Mouse (Mus musculus): Measurements from ENCODE around the gene Id2. TPM values are rescaled to one million over a fixed set of nuclear protein-coding genes. Genes with fewer than 3 reads are reported as not detected.

Gene Id2
- total and polyA plus RNA-seq, 2 experiments, result 81.9 to 199 TPM

DNA sequence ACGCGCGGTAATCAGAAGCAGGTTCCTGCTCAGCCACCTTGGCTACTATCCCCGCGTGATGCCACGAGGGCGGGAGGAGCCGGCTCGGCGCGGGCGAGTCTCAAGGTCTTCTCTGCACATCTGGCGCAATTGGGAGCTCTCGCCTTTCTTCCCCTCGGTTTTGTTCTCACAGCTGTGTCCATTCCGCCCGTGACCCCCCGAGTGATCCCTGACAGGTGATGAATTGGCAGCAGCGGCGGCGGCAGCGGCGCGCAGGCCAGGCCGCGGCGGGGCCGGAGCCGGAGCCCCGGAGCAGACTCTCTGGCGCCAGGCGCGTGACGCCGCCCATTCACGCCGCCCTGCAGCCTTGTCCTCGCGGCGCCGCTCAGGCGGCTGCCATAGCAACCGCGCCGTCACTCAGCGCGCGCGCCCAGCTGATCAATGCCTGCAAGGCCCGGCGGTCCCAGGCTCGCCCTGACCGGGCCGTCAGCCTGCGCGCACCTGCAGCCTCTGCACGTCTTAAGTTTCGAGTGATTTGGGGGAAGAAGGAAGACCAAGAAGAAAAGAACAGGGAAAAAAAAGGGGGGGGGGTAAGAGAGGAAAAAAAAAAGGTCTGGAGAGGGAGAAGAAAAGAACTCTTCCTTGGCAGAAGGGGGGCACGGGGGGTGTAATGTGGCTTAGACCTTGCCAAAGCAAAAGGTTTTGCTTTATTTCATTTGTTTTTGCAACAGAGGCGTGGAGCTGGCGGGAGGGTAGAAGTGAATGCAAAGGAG is 1.8 kb upstream of the Id2 start:
- peaks cover 4% of the 10 kb centered on the region for H3K4me1 ChIP-seq (ENCODE audit: control insufficient read depth, insufficient read depth, low read length)
- peaks cover 7% of the 10 kb centered on the region; the same call in 1 of the 2 replicates for H3K79me2 ChIP-seq (ENCODE audit: control insufficient read depth, insufficient read depth, low read length)
- H3K9ac ChIP-seq (ENCODE audit: low read depth, low read length), result peak overlapping the region; percentile 95
- peak overlapping the region; percentile 99 for H3K27ac ChIP-seq (replicated peaks; ENCODE audit: insufficient read depth, low read depth, low read length)
- peak overlapping the region; percentile 73 for H3K4me3 ChIP-seq (ENCODE audit: insufficient read depth, low read depth, low read length)
- WGBS, result under 1% methylated on average over 61 of the region's 61 CpGs
- no peak for TF ChIP-seq CTCF (IDR thresholded peaks at IDR 0.05; ENCODE audit: low read depth, low read length)
- TF ChIP-seq POLR2A (IDR thresholded peaks at IDR 0.05; ENCODE audit: extremely low read depth, insufficient read depth, low read length), result peak; percentile 70; the same call in 1 of the 2 replicates
- peaks cover 4% of the 10 kb centered on the region; the same call in 1 of the 2 replicates for H3K36me3 ChIP-seq (ENCODE audit: control insufficient read depth, insufficient read depth, low read length)
- DNase-seq (ENCODE audit: extremely low read depth, low read depth, low spot score), result peak; percentile 77
- no peaks in the 10 kb centered on the region for H3K27me3 ChIP-seq (ENCODE audit: control insufficient read depth, insufficient read depth, low read length)

DNA sequence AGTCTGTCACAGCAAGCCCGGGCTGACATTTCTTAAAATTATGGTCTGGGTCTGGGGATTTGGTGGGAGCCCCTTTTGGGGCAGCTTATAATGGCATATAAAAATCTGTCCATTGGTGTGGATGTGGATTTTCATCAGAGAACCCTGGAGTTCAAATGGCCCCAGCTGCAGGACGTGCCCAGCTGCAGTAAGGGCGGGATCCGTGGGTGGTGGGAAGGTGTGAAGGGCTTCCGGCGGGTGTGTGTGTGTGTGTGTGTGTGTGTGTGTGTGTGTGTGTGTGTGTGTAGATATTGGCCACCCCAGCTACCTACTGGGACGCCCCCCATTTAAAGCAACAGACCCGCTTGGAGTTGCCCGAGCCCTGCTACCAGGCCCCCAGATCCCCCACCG is 1.2 kb upstream of the Id2 start:
- Histone ChIP-seq H3K36me3 (ENCODE audit: control insufficient read depth, insufficient read depth, low read length) (peaks cover 4% of the 10 kb centered on the region; the same call in 1 of the 2 replicates), H3K79me2 (ENCODE audit: control insufficient read depth, insufficient read depth, low read length) (peaks cover 7% of the 10 kb centered on the region; the same call in 1 of the 2 replicates), H3K4me1 (ENCODE audit: control insufficient read depth, insufficient read depth, low read length) (peaks cover 5% of the 10 kb centered on the region), H3K9ac (ENCODE audit: low read depth, low read length) (peak overlapping the region; percentile 93), H3K27me3 (ENCODE audit: control insufficient read depth, insufficient read depth, low read length) (no peaks in the 10 kb centered on the region), H3K27ac (replicated peaks; ENCODE audit: insufficient read depth, low read depth, low read length) (peak overlapping the region; percentile 99), H3K4me3 (ENCODE audit: insufficient read depth, low read depth, low read length) (peak overlapping the region; percentile 73)
- 1% methylated on average over 10 of the region's 10 CpGs for WGBS
- DNase-seq (ENCODE audit: extremely low read depth, low read depth, low spot score), result no peak
- TF ChIP-seq POLR2A (IDR thresholded peaks at IDR 0.05; ENCODE audit: extremely low read depth, insufficient read depth, low read length) (no peak), CTCF (IDR thresholded peaks at IDR 0.05; ENCODE audit: low read depth, low read length) (no peak)

DNA sequence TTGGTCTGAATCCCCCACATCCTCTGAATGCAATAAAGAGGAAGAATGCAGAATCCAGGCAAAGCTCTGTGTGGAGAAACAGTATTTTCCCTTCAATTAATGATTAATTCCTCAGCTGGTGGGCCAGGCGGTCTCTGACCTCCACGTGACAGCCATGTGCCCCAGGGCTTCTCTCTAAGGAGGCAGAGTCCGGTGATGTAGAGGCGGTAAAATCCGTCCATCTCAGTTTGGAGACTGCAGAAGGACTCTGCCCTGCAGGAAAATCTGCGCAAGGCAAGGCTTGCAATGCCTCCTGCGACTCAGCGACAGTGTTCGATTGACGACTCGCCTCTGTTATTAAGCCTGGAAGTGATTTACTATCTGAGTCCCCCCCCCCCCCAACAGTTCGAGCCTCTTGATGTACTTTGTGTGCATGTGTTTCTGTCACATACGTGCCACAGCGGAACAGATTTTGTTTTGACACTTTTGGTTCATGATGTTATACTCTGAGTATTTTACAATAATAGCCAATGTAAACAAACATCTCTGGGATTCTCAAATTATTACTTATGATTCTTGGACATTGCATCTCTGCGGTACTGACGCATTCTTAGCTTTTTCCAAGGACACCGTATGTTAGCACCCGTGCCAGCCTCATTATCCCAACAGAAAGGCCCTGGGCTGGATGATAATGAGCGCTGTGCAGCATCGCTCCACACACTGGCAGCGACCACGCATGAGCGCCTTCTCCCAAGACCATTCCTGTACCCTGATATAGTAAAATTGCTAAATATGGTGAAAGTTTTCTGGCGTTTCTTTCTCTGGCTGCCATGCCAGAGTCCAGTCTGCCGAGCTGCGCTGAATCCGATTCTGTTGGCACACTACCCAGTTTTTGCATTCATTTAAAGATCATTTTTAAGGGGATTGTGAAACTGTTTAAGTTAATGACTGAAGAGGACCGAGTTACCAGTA is 545 bp upstream of the Id2 start:
- TF ChIP-seq POLR2A (IDR thresholded peaks at IDR 0.05; ENCODE audit: extremely low read depth, insufficient read depth, low read length), result peak; percentile 43; the same call in 1 of the 2 replicates
- no peak for TF ChIP-seq CTCF (IDR thresholded peaks at IDR 0.05; ENCODE audit: low read depth, low read length)
- H3K9ac ChIP-seq (ENCODE audit: low read depth, low read length), result peak overlapping the region; percentile 93
- peaks cover 4% of the 10 kb centered on the region; the same call in 1 of the 2 replicates for H3K36me3 ChIP-seq (ENCODE audit: control insufficient read depth, insufficient read depth, low read length)
- H3K27ac ChIP-seq (replicated peaks; ENCODE audit: insufficient read depth, low read depth, low read length), result peak overlapping the region; percentile 99
- peaks cover 7% of the 10 kb centered on the region; the same call in 1 of the 2 replicates for H3K79me2 ChIP-seq (ENCODE audit: control insufficient read depth, insufficient read depth, low read length)
- H3K4me1 ChIP-seq (ENCODE audit: control insufficient read depth, insufficient read depth, low read length), result peaks cover 7% of the 10 kb centered on the region
- peak overlapping the region; percentile 73 for H3K4me3 ChIP-seq (ENCODE audit: insufficient read depth, low read depth, low read length)
- peak; percentile 95 for DNase-seq (ENCODE audit: extremely low read depth, low read depth, low spot score)
- 12% methylated on average over 28 of the region's 28 CpGs for WGBS
- no peaks in the 10 kb centered on the region for H3K27me3 ChIP-seq (ENCODE audit: control insufficient read depth, insufficient read depth, low read length)

DNA sequence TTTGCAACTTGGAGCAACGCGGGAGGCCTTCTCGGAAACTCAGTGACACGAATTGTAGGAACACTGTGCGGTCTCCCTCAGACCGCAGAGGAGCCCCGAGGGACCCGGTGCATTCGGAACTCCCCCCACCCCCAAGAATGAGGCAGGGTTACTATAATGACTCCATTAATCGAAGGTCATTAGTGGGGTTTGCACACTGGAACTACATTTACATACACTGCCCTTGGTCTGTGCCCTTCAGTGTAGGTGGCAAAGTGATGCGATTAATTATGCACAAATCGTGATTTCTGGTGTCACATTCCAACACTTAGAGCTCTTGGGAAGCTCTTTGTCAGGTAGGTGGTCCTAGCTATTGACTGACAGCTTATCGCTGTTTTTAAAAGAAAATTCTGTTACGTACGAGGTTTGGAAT is 294 bp downstream of the Id2 start:
- Histone ChIP-seq H3K9ac (ENCODE audit: low read depth, low read length) (peak overlapping the region; percentile 82), H3K27me3 (ENCODE audit: control insufficient read depth, insufficient read depth, low read length) (no peaks in the 10 kb centered on the region), H3K27ac (replicated peaks; ENCODE audit: insufficient read depth, low read depth, low read length) (peak overlapping the region; percentile 92), H3K79me2 (ENCODE audit: control insufficient read depth, insufficient read depth, low read length) (peaks cover 7% of the 10 kb centered on the region; the same call in 1 of the 2 replicates), H3K4me1 (ENCODE audit: control insufficient read depth, insufficient read depth, low read length) (peaks cover 8% of the 10 kb centered on the region), H3K4me3 (ENCODE audit: insufficient read depth, low read depth, low read length) (peak overlapping the region; percentile 73), H3K36me3 (ENCODE audit: control insufficient read depth, insufficient read depth, low read length) (peaks cover 4% of the 10 kb centered on the region; the same call in 1 of the 2 replicates)
- no peak for DNase-seq (ENCODE audit: extremely low read depth, low read depth, low spot score)
- TF ChIP-seq CTCF (IDR thresholded peaks at IDR 0.05; ENCODE audit: low read depth, low read length) (no peak), POLR2A (IDR thresholded peaks at IDR 0.05; ENCODE audit: extremely low read depth, insufficient read depth, low read length) (no peak)
- WGBS, result 3% methylated on average over 15 of the region's 15 CpGs

DNA sequence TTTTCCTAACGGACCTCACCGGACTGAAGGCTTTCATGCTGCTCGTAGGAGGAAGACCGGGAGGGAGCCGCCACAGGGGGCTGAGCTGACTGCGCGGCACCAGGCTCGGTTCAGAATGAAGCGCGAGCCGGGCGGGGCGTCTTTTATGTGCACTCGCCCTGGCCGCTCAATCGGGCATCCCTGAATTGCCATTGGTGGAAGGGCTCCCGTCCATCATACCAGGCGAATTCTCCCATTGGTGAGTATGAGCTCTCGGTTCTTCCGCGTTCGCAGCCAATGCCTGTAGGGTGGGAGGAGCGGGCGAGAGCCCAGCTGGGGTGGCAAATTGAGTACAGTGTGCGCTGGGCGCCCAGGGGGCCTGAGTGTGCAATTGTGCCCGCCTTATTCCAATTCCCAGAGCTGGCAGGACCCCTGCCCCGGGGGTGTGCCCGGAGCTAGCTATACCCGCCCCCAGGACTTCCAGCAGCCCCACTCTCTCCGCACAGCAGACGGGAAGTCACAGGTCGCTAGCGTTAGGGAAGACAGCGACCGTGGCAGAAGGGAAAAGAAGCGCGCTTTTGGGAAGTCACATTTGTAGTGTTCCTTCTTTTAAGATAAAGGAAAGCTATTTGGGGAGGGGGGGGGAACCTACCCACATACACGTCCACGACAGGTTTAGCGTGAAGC is 833 bp downstream of the Id2 start:
- peak overlapping the region; percentile 82 for H3K9ac ChIP-seq (ENCODE audit: low read depth, low read length)
- peak; percentile 98 for TF ChIP-seq POLR2A (IDR thresholded peaks at IDR 0.05; ENCODE audit: extremely low read depth, insufficient read depth, low read length)
- no peak for TF ChIP-seq CTCF (IDR thresholded peaks at IDR 0.05; ENCODE audit: low read depth, low read length)
- H3K27me3 ChIP-seq (ENCODE audit: control insufficient read depth, insufficient read depth, low read length), result no peaks in the 10 kb centered on the region
- under 1% methylated on average over 41 of the region's 41 CpGs for WGBS
- peak; percentile 98 for DNase-seq (ENCODE audit: extremely low read depth, low read depth, low spot score)
- peak overlapping the region; percentile 73 for H3K4me3 ChIP-seq (ENCODE audit: insufficient read depth, low read depth, low read length)
- H3K36me3 ChIP-seq (ENCODE audit: control insufficient read depth, insufficient read depth, low read length), result peaks cover 4% of the 10 kb centered on the region; the same call in 1 of the 2 replicates
- H3K79me2 ChIP-seq (ENCODE audit: control insufficient read depth, insufficient read depth, low read length), result peaks cover 7% of the 10 kb centered on the region; the same call in 1 of the 2 replicates
- H3K4me1 ChIP-seq (ENCODE audit: control insufficient read depth, insufficient read depth, low read length), result peaks cover 5% of the 10 kb centered on the region; the same call in 1 of the 2 replicates
- H3K27ac ChIP-seq (replicated peaks; ENCODE audit: insufficient read depth, low read depth, low read length), result peak overlapping the region; percentile 92

Measured in liver, adult 2 months (tissue).